Mouse (Mus musculus) layer of hippocampus, postnatal 10 days (tissue): ENCODE data around the gene Rtl9. TPM values are rescaled to one million over a fixed set of nuclear protein-coding genes. Genes with fewer than 3 reads are reported as not detected.

Experiments used
- total RNA-seq, 2 experiments: library from RNA; stranded (reverse); gene quantifications; 2 replicates each; pipeline ENCODE4 v1.2.3; 2021

The Rtl9 gene
- total RNA-seq, 2 experiments from 2014 or later: 2.9 TPM

Other genes with a start within 250 kb of the Rtl9 start
- 1 to 10 TPM; 3.3 to 3.7 TPM for gene Ammecr1, start 132.9 kb upstream of the Rtl9 start, total RNA-seq